Mouse (Mus musculus) ES-E14 (cell line): ENCODE measurements around the gene Gprc5c. TPM values are rescaled to one million over a fixed set of nuclear protein-coding genes. Genes with fewer than 3 reads are reported as not detected.

Experiments
- DNase-seq: peaks from one replicate; pipeline ENCODE4 v3.0.0-alpha.2; 2013; ENCODE audit warnings: low read depth, low spot score
- H3K27ac ChIP-seq: 2 replicates; pipeline ENCODE4 v1.5.1; 2012; ENCODE audit warnings: low read depth, mild to moderate bottlenecking, low read length, moderate library complexity, mixed read lengths; ENCODE audit not compliant: poor library complexity, insufficient read depth, severe bottlenecking
- H3K36me3 ChIP-seq: 2 replicates; pipeline ENCODE4 v1.6.1; 2012; ENCODE audit warnings: mild to moderate bottlenecking, low read length, moderate library complexity, mixed read lengths; ENCODE audit not compliant: control insufficient read depth, poor library complexity, insufficient read depth, severe bottlenecking
- H3K4me1 ChIP-seq, 2 experiments: fragments of 150-350 bp in 1 of 2; sonication (generic) in 1 of 2; 2 replicates each; pipeline ENCODE4 v1.6.1; 2012; ENCODE audit warnings: low read length in 2 of 2, mild to moderate bottlenecking in 1 of 2, mixed read lengths in 1 of 2; ENCODE audit not compliant: control insufficient read depth in 2 of 2, insufficient read depth in 2 of 2, poor library complexity in 1 of 2
- H3K4me3 ChIP-seq, 2 experiments: fragments of 150-350 bp in 1 of 2; sonication (generic) in 1 of 2; 2 replicates each; pipeline ENCODE4 v1.5.1; 2012; ENCODE audit warnings: low read length in 2 of 2, low read depth in 1 of 2, mild to moderate bottlenecking in 1 of 2, mixed read lengths in 1 of 2; ENCODE audit not compliant: insufficient read depth in 1 of 2, poor library complexity in 1 of 2, severe bottlenecking in 1 of 2
- H3K9ac ChIP-seq: 2 replicates; pipeline ENCODE4 v1.6.1; 2012; ENCODE audit warnings: low read depth, mild to moderate bottlenecking, low read length, mixed read lengths; ENCODE audit not compliant: poor library complexity, insufficient read depth, severe bottlenecking
- H3K9me3 ChIP-seq: fragments of 150-350 bp; sonication (generic); 2 replicates; pipeline ENCODE4 v1.6.1; 2012; ENCODE audit warnings: low read depth, mild to moderate bottlenecking, low read length; ENCODE audit not compliant: control insufficient read depth, insufficient read depth
- CHD2 ChIP-seq: IDR thresholded peaks from 2 replicates; pipeline ENCODE4 v1.6.1; 2014; ENCODE audit warnings: mild to moderate bottlenecking, low read depth, low read length, inconsistent platforms
- HCFC1 ChIP-seq: IDR thresholded peaks from 2 replicates; pipeline ENCODE4 v1.6.1; 2012; ENCODE audit warnings: low read length, inconsistent platforms, borderline replicate concordance; ENCODE audit not compliant: insufficient read depth
- MAFK ChIP-seq: IDR thresholded peaks from 2 replicates; pipeline ENCODE4 v1.6.1; 2014; ENCODE audit warnings: mild to moderate bottlenecking, low read depth, low read length, inconsistent platforms; ENCODE audit not compliant: insufficient read depth
- ZC3H11A ChIP-seq: IDR thresholded peaks from 2 replicates; pipeline ENCODE4 v1.6.1; 2012; ENCODE audit warnings: low read depth, mild to moderate bottlenecking, inconsistent platforms, low read length, borderline replicate concordance
- ZNF384 ChIP-seq: IDR thresholded peaks from 2 replicates; pipeline ENCODE4 v1.6.1; 2012; ENCODE audit warnings: low read depth, low read length, inconsistent platforms
- in situ Hi-C, 2 experiments: fragments of 600-800 bp; cut with MboI; formaldehyde crosslinking; loops; one replicate each; pipeline ENCODE4 v1.15.1; 2025; ENCODE audit warnings: low sequenced_read_pairs in 2 of 2, inconsistent platforms in 1 of 2; ENCODE audit not compliant: unreplicated experiment in 2 of 2
- total RNA-seq: library from RNA; depleted of rRNA; stranded (reverse); fragments of 300-350 nt; gene quantifications from 2 replicates; pipeline ENCODE4 v1.2.3, GENCODE M21; 2012

The Gprc5c gene
- total RNA-seq, 1 experiment, result 35.9 TPM

- TF ChIP-seq CHD2 (0 out of 2 replicates have a peak, but pooled peaks have one; percentile 11), MAFK (no peak)
- Histone ChIP-seq H3K9ac (peak overlapping the region; percentile 73), H3K9me3 (no peaks in the 10 kb centered on the region), H3K27ac (peak overlapping the region; percentile 3), H3K36me3 (no peaks in the 10 kb centered on the region; the same call in 1 of the 2 replicates), H3K4me3 (peak overlapping the region; percentile 67 to 73), H3K4me1 (peaks cover 6 to 17% of the 10 kb centered on the region in 2 experiments; a peak in 3 of 4 replicates)
- in situ Hi-C loops, result no loop called here
- no peak for DNase-seq
These were observed 1.6 kb downstream of the Gprc5c start for GRCm38 (mm10) chr11:114852311-114853173.

- peaks cover 6 to 17% of the 10 kb centered on the region in 2 experiments; a peak in 3 of 4 replicates for H3K4me1 ChIP-seq
- TF ChIP-seq HCFC1, result no peak
- TF ChIP-seq CHD2, result no peak
- no peak for TF ChIP-seq MAFK
- no peak for TF ChIP-seq ZC3H11A
- no peak for TF ChIP-seq ZNF384
- H3K27ac ChIP-seq, result 0 out of 2 replicates have a peak overlapping the region, but pooled peaks have one; percentile 1
- no peaks in the 10 kb centered on the region for H3K9me3 ChIP-seq
- H3K4me3 ChIP-seq, result peak overlapping the region; percentile 67 to 73; a peak in 2 of 4 replicates
- no peak overlapping the region for H3K9ac ChIP-seq
- DNase-seq, result no peak
- H3K36me3 ChIP-seq, result no peaks in the 10 kb centered on the region; the same call in 1 of the 2 replicates
- in situ Hi-C loops, result no loop called here
These were observed 2.4 kb downstream of the Gprc5c start for GRCm38 (mm10) chr11:114853174-114853838.

- no peak overlapping the region for H3K4me3 ChIP-seq
- DNase-seq, result no peak
- in situ Hi-C loops, result no loop called here
- H3K9me3 ChIP-seq, result no peaks in the 10 kb centered on the region
- H3K4me1 ChIP-seq, result peaks cover 6 to 15% of the 10 kb centered on the region in 2 experiments; a peak in 3 of 4 replicates
- H3K27ac ChIP-seq, result no peak overlapping the region
- TF ChIP-seq ZC3H11A (no peak), ZNF384 (no peak), CHD2 (no peak), HCFC1 (no peak), MAFK (no peak)
- H3K36me3 ChIP-seq, result no peaks in the 10 kb centered on the region; the same call in 1 of the 2 replicates
- no peak overlapping the region for H3K9ac ChIP-seq
These were observed 3.6 kb downstream of the Gprc5c start for GRCm38 (mm10) chr11:114854581-114854980.

GRCm38 (mm10) chr11:114856125-114856524 lies 5.2 kb downstream of the Gprc5c start:
- Histone ChIP-seq H3K9me3 (no peaks in the 10 kb centered on the region), H3K36me3 (no peaks in the 10 kb centered on the region; the same call in 1 of the 2 replicates), H3K4me1 (peaks cover 1 to 11% of the 10 kb centered on the region in 2 experiments; a peak in 2 of 4 replicates), H3K27ac (no peak overlapping the region), H3K4me3 (no peak overlapping the region), H3K9ac (no peak overlapping the region)
- in situ Hi-C loops, result no loop called here
- TF ChIP-seq MAFK, result no peak
- TF ChIP-seq ZNF384, result no peak
- no peak for TF ChIP-seq ZC3H11A
- TF ChIP-seq CHD2, result no peak
- TF ChIP-seq HCFC1, result no peak
- DNase-seq, result no peak
